Comparison of ENCODE assay signal across 11 mouse cellular contexts in the genomic region with DNA sequence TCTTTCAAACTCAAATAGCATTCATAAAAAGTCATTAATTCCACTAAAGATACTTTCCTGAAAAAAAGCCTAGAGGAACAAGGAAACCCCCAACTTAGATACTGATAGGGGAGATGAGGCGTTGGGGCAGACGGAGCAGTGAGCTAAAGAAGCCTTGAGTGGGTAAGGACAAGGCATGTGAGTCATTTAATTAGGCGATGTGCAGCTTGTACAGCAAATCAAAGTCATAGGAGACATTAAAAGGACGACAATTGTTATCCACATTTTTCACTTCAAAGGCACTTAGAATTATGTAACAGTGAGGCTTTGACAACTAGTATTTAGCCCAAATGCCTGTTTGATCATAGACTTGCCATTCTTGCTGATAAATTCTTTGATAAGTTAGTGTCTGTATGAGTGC.
"Had no signal": no experiment of that assay in that cellular context is flagged by ENCODE, and none has a peak within 500 bp of the region (broad histone marks: within the 10 kb centered on the region; RNA-seq: fewer than 3 reads in every experiment).

No protein-coding gene starts in this region.

- DNase-seq: right cerebral cortex, adult 18-20 months; right cerebral cortex, postnatal 14 days; right cerebral cortex, postnatal 25 days; right cerebral cortex, postnatal 4 days; spleen, adult 18-20 months; thymus, adult 18-20 months; thymus, adult 2 months; thymus, postnatal 14 days; thymus, postnatal 25 days; thymus, postnatal 36 days; thymus, postnatal 4 days had no signal
